Mouse (Mus musculus) lung, embryonic 14.5 days (tissue): ENCODE data around the gene Epb41. TPM values are rescaled to one million over a fixed set of nuclear protein-coding genes. Genes with fewer than 3 reads are reported as not detected.

Experiments
- ATAC-seq: fragments of 200-750 bp; cut with Nextera tagmentation; 2 replicates; pipeline ENCODE4 v1.8.0; 2017; ENCODE audit warnings: mild to moderate bottlenecking, moderate TSS enrichment, moderate library complexity; ENCODE audit not compliant: insufficient read depth
- DNase-seq: peaks from one replicate; pipeline ENCODE4 v3.0.0-alpha.2; 2015
- H3K27ac ChIP-seq: fragments of 300-500 bp; sonication (generic); 2 replicates; pipeline ENCODE4 v1.5.1; 2014; ENCODE audit warnings: low read depth, mild to moderate bottlenecking, moderate library complexity
- H3K27me3 ChIP-seq: fragments of 300-500 bp; sonication (generic); 2 replicates; pipeline ENCODE4 v1.6.1; 2014; ENCODE audit warnings: low read length, control low read depth; ENCODE audit not compliant: insufficient read depth
- H3K36me3 ChIP-seq: fragments of 300-500 bp; sonication (generic); 2 replicates; pipeline ENCODE4 v1.6.1; 2014; ENCODE audit warnings: control low read depth; ENCODE audit not compliant: insufficient read depth
- H3K4me1 ChIP-seq: fragments of 300-500 bp; sonication (generic); 2 replicates; pipeline ENCODE4 v1.6.1; 2014; ENCODE audit warnings: antibody characterized with exemption, control low read depth; ENCODE audit not compliant: insufficient read depth
- H3K4me2 ChIP-seq: fragments of 300-500 bp; sonication (generic); 2 replicates; pipeline ENCODE4 v1.6.1; 2014; ENCODE audit warnings: mild to moderate bottlenecking
- H3K4me3 ChIP-seq: fragments of 300-500 bp; sonication (generic); 2 replicates; pipeline ENCODE4 v1.5.1; 2014; ENCODE audit warnings: low read depth, low read length
- H3K9ac ChIP-seq: fragments of 300-500 bp; sonication (generic); 2 replicates; pipeline ENCODE4 v1.6.1; 2014
- H3K9me3 ChIP-seq: fragments of 300-500 bp; sonication (generic); 2 replicates; pipeline ENCODE4 v1.6.1; 2016; ENCODE audit warnings: low read depth, low read length, control low read depth
- CTCF ChIP-seq: IDR thresholded peaks from 2 replicates; pipeline ENCODE4 v1.5.1; 2016; ENCODE audit warnings: antibody characterized with exemption, low read depth
- WGBS: fragments of 180-500 bp; shearing (Covaris S2); extraction: QIAGEN DNeasy Blood & Tissue Kit; methylation state at CpG from one replicate; pipeline ENCODE4 v1.1.7; 2014; 5-methylcytosine and 5-hydroxymethylcytosine counted together
- polyA plus RNA-seq: library from polyadenylated mRNA; unstranded; fragments of >200 nt; fragmentation: Nextera tagmentation; extraction: Ambion mirVana; gene quantifications from 2 replicates; pipeline ENCODE4 v1.2.1, GENCODE M21; 2014

Gene Epb41
- 79.1 and 86.3 TPM in 2 replicates for polyA plus RNA-seq

GRCm38 (mm10) chr4:132074933-132075769 lies at the start of gene Epb41:
Epb41 (minus strand) TSS chr4:132075321.
- DNase-seq, result peak; percentile 95
- Histone ChIP-seq H3K4me2 (peak within 1 kb of the TSS; percentile 99), H3K36me3 (no peaks in the 10 kb centered on the region), H3K27ac (peak within 1 kb of the TSS; percentile 87), H3K9ac (peak within 1 kb of the TSS; percentile 72), H3K4me1 (peaks cover 4% of the 10 kb centered on the region; the same call in 1 of the 2 replicates), H3K4me3 (peak within 1 kb of the TSS; percentile 76), H3K27me3 (no peaks in the 10 kb centered on the region), H3K9me3 (no peaks in the 10 kb centered on the region)
- 2% methylated on average over 47 of the region's 47 CpGs for WGBS
- TF ChIP-seq CTCF, result no peak
- peak; percentile 95 for ATAC-seq

GRCm38 (mm10) chr4:132123166-132123565 lies 48.0 kb upstream of the Epb41 start:
- Histone ChIP-seq H3K27me3 (no peaks in the 10 kb centered on the region), H3K9ac (no peak overlapping the region), H3K36me3 (no peaks in the 10 kb centered on the region), H3K4me2 (no peak overlapping the region), H3K4me3 (no peak overlapping the region), H3K9me3 (no peaks in the 10 kb centered on the region), H3K4me1 (no peaks in the 10 kb centered on the region), H3K27ac (no peak overlapping the region)
- TF ChIP-seq CTCF, result no peak
- ATAC-seq (no peak), DNase-seq (no peak)
- 77% methylated on average over 1 of the region's 1 CpGs for WGBS

- Histone ChIP-seq H3K27me3 (no peaks in the 10 kb centered on the region), H3K9ac (no peak overlapping the region), H3K4me2 (no peak overlapping the region), H3K27ac (no peak overlapping the region), H3K36me3 (no peaks in the 10 kb centered on the region), H3K4me3 (no peak overlapping the region), H3K9me3 (no peaks in the 10 kb centered on the region), H3K4me1 (no peaks in the 10 kb centered on the region)
- no peak for ATAC-seq
- TF ChIP-seq CTCF, result peak; percentile 19
- 70% methylated on average over 5 of the region's 5 CpGs for WGBS
- DNase-seq, result no peak
Measured at GRCm38 (mm10) chr4:132121674-132122073, 46.6 kb upstream of the Epb41 start.

- ATAC-seq (no peak), DNase-seq (no peak)
- Histone ChIP-seq H3K9ac (no peak overlapping the region), H3K9me3 (no peaks in the 10 kb centered on the region), H3K4me3 (no peak overlapping the region), H3K4me1 (no peaks in the 10 kb centered on the region), H3K4me2 (no peak overlapping the region), H3K27me3 (no peaks in the 10 kb centered on the region), H3K36me3 (no peaks in the 10 kb centered on the region), H3K27ac (no peak overlapping the region)
- TF ChIP-seq CTCF, result no peak
- WGBS, result 54% methylated on average over 9 of the region's 9 CpGs
Measured at GRCm38 (mm10) chr4:132119566-132119965, 44.4 kb upstream of the Epb41 start.

GRCm38 (mm10) chr4:132116315-132116714 lies 41.2 kb upstream of the Epb41 start:
- WGBS, result 67% methylated on average over 4 of the region's 4 CpGs
- H3K4me1 ChIP-seq, result no peaks in the 10 kb centered on the region
- no peak for DNase-seq
- H3K9me3 ChIP-seq, result no peaks in the 10 kb centered on the region
- TF ChIP-seq CTCF, result no peak
- ATAC-seq, result no peak
- no peaks in the 10 kb centered on the region for H3K36me3 ChIP-seq
- peaks cover 8% of the 10 kb centered on the region for H3K27me3 ChIP-seq
- no peak overlapping the region for H3K4me2 ChIP-seq
- H3K27ac ChIP-seq, result no peak overlapping the region
- H3K9ac ChIP-seq, result no peak overlapping the region
- H3K4me3 ChIP-seq, result no peak overlapping the region

GRCm38 (mm10) chr4:132113411-132114095 lies 38.4 kb upstream of the Epb41 start:
- Histone ChIP-seq H3K27ac (no peak overlapping the region), H3K9me3 (no peaks in the 10 kb centered on the region), H3K27me3 (peaks cover 8% of the 10 kb centered on the region), H3K9ac (no peak overlapping the region; the same call in 1 of the 2 replicates), H3K4me2 (peak overlapping the region; percentile 57), H3K4me3 (peak overlapping the region; percentile 29), H3K36me3 (no peaks in the 10 kb centered on the region), H3K4me1 (no peaks in the 10 kb centered on the region)
- ATAC-seq (no peak), DNase-seq (peak; percentile 16)
- WGBS, result 38% methylated on average over 53 of the region's 53 CpGs
- no peak for TF ChIP-seq CTCF

- Histone ChIP-seq H3K9ac (no peak overlapping the region), H3K36me3 (no peaks in the 10 kb centered on the region), H3K27ac (no peak overlapping the region), H3K4me3 (no peak overlapping the region), H3K27me3 (peaks cover 8% of the 10 kb centered on the region), H3K4me2 (no peak overlapping the region), H3K4me1 (no peaks in the 10 kb centered on the region), H3K9me3 (no peaks in the 10 kb centered on the region)
- TF ChIP-seq CTCF, result no peak
- WGBS, result 66% methylated on average over 4 of the region's 4 CpGs
- no peak for ATAC-seq
- DNase-seq, result no peak
Measured at GRCm38 (mm10) chr4:132111227-132111626, 36.1 kb upstream of the Epb41 start.
